Mouse (Mus musculus) hindbrain, embryonic 15.5 days (tissue): Measurements from ENCODE around the gene Eif1b. TPM values are rescaled to one million over a fixed set of nuclear protein-coding genes. Genes with fewer than 3 reads are reported as not detected.

Experiments used
- ATAC-seq: fragments of 200-750 bp; cut with Nextera tagmentation; 2 replicates; pipeline ENCODE4 v1.8.0; 2017; ENCODE audit warnings: low read depth, moderate number of reproducible peaks, moderate TSS enrichment; ENCODE audit not compliant: low FRiP score
- H3K27ac ChIP-seq: fragments of 300-500 bp; sonication (generic); replicated peaks from 2 replicates; pipeline ENCODE4 v1.5.1; 2015; ENCODE audit warnings: mild to moderate bottlenecking, inconsistent platforms
- H3K27me3 ChIP-seq: fragments of 300-500 bp; sonication (generic); 2 replicates; pipeline ENCODE4 v1.6.1; 2015; ENCODE audit warnings: control low read depth, inconsistent platforms
- H3K36me3 ChIP-seq: fragments of 300-500 bp; sonication (generic); 2 replicates; pipeline ENCODE4 v1.6.1; 2015; ENCODE audit warnings: control low read depth, inconsistent platforms
- H3K4me1 ChIP-seq: fragments of 300-500 bp; sonication (generic); replicated peaks from 2 replicates; pipeline ENCODE4 v1.6.1; 2015; ENCODE audit warnings: control low read depth, inconsistent platforms
- H3K4me2 ChIP-seq: fragments of 300-500 bp; sonication (generic); 2 replicates; pipeline ENCODE4 v1.6.1; 2015; ENCODE audit warnings: moderate library complexity, mild to moderate bottlenecking, inconsistent platforms
- H3K4me3 ChIP-seq: fragments of 300-500 bp; sonication (generic); 2 replicates; pipeline ENCODE4 v1.5.1; 2015; ENCODE audit warnings: mild to moderate bottlenecking, inconsistent platforms
- H3K9ac ChIP-seq: fragments of 300-500 bp; sonication (generic); 2 replicates; pipeline ENCODE4 v1.6.1; 2015; ENCODE audit warnings: inconsistent platforms
- H3K9me3 ChIP-seq: fragments of 300-500 bp; sonication (generic); 2 replicates; pipeline ENCODE4 v1.6.1; 2016; ENCODE audit warnings: control low read depth, inconsistent platforms
- whole genome bisulfite sequencing: fragments of 180-500 bp; shearing (Covaris S2); methylation state at CpG from one replicate; pipeline ENCODE4 v1.1.7; 2015; 5-methylcytosine and 5-hydroxymethylcytosine counted together
- polyA plus RNA-seq: library from polyadenylated mRNA; unstranded; fragments of >200 nt; fragmentation: Nextera tagmentation; extraction: Ambion mirVana; gene quantifications from 2 replicates; pipeline ENCODE4 v1.2.1, GENCODE M21; 2015

Eif1b gene
- polyA plus RNA-seq, 1 experiment from 2014 or later: 285 TPM

GRCm38 (mm10) chr9:120493781-120494180 is 1.7 kb downstream of the Eif1b start:
- peak overlapping the region; percentile 98 for H3K4me3 ChIP-seq
- WGBS: 73% methylated on average over 12 of the region's 12 CpGs
- H3K27ac ChIP-seq: no peak overlapping the region

GRCm38 (mm10) chr9:120496691-120497090 is 4.7 kb downstream of the Eif1b start:
- Histone ChIP-seq H3K27me3 (no peaks in the 10 kb centered on the region), H3K27ac (no peak overlapping the region), H3K4me1 (peaks cover 12% of the 10 kb centered on the region), H3K36me3 (peaks cover 22% of the 10 kb centered on the region), H3K4me2 (no peak overlapping the region), H3K4me3 (no peak overlapping the region), H3K9ac (no peak overlapping the region), H3K9me3 (no peaks in the 10 kb centered on the region)
- 4% methylated on average over 3 of the region's 3 CpGs for WGBS
- ATAC-seq: 0 out of 2 replicates have a peak, but pooled peaks have one; percentile 35

More at GRCm38 (mm10) chr9:120493781-120494180, 1.7 kb downstream of the Eif1b start:
- H3K9ac ChIP-seq: peak overlapping the region; percentile 99
- peak overlapping the region; percentile 71 for H3K4me2 ChIP-seq
- peaks cover 12% of the 10 kb centered on the region for H3K4me1 ChIP-seq
- no peaks in the 10 kb centered on the region for H3K27me3 ChIP-seq
- ATAC-seq: no peak
- peaks cover 22% of the 10 kb centered on the region for H3K36me3 ChIP-seq
- H3K9me3 ChIP-seq: no peaks in the 10 kb centered on the region

GRCm38 (mm10) chr9:120497983-120498382 is 6.0 kb downstream of the Eif1b start:
- ATAC-seq: no peak
- no peak overlapping the region for H3K9ac ChIP-seq
- no peak overlapping the region for H3K27ac ChIP-seq
- H3K4me3 ChIP-seq: no peak overlapping the region
- peaks cover 22% of the 10 kb centered on the region for H3K36me3 ChIP-seq
- H3K9me3 ChIP-seq: no peaks in the 10 kb centered on the region
- H3K27me3 ChIP-seq: no peaks in the 10 kb centered on the region
- H3K4me2 ChIP-seq: no peak overlapping the region
- H3K4me1 ChIP-seq: peaks cover 12% of the 10 kb centered on the region
- 90% methylated on average over 5 of the region's 5 CpGs for WGBS

- Histone ChIP-seq H3K9ac (no peak overlapping the region), H3K27ac (no peak overlapping the region), H3K4me1 (no peaks in the 10 kb centered on the region), H3K36me3 (no peaks in the 10 kb centered on the region), H3K9me3 (no peaks in the 10 kb centered on the region), H3K4me2 (no peak overlapping the region), H3K4me3 (no peak overlapping the region), H3K27me3 (no peaks in the 10 kb centered on the region)
- peak; percentile 16; the same call in 1 of the 2 replicates for ATAC-seq
- 41% methylated on average over 10 of the region's 10 CpGs for WGBS
Measured at GRCm38 (mm10) chr9:120501191-120501902, 9.3 kb downstream of the Eif1b start.

GRCm38 (mm10) chr9:120502013-120502412 is 10.0 kb downstream of the Eif1b start:
- Histone ChIP-seq H3K4me2 (no peak overlapping the region), H3K9me3 (no peaks in the 10 kb centered on the region), H3K4me1 (no peaks in the 10 kb centered on the region), H3K27ac (no peak overlapping the region), H3K36me3 (no peaks in the 10 kb centered on the region), H3K9ac (no peak overlapping the region), H3K27me3 (no peaks in the 10 kb centered on the region), H3K4me3 (no peak overlapping the region)
- ATAC-seq: peak; percentile 27; the same call in 1 of the 2 replicates
- WGBS: 8% methylated on average over 8 of the region's 8 CpGs

- ATAC-seq: no peak
- WGBS: 80% methylated on average over 2 of the region's 2 CpGs
Measured at GRCm38 (mm10) chr9:120504423-120504822, 12.4 kb downstream of the Eif1b start.

GRCm38 (mm10) chr9:120511781-120512180 is 19.7 kb downstream of the Eif1b start:
- no peaks in the 10 kb centered on the region for H3K9me3 ChIP-seq
- H3K27me3 ChIP-seq: no peaks in the 10 kb centered on the region
- no peak overlapping the region for H3K9ac ChIP-seq
- no peak overlapping the region for H3K4me2 ChIP-seq
- H3K27ac ChIP-seq: no peak overlapping the region
- ATAC-seq: no peak
- H3K4me1 ChIP-seq: no peaks in the 10 kb centered on the region
- WGBS: 78% methylated on average over 3 of the region's 3 CpGs
- no peak overlapping the region for H3K4me3 ChIP-seq
- no peaks in the 10 kb centered on the region for H3K36me3 ChIP-seq

More at GRCm38 (mm10) chr9:120504423-120504822, 12.4 kb downstream of the Eif1b start:
- Histone ChIP-seq H3K4me3 (no peak overlapping the region), H3K9me3 (no peaks in the 10 kb centered on the region), H3K4me2 (no peak overlapping the region), H3K27me3 (no peaks in the 10 kb centered on the region), H3K9ac (no peak overlapping the region), H3K27ac (no peak overlapping the region), H3K36me3 (no peaks in the 10 kb centered on the region), H3K4me1 (no peaks in the 10 kb centered on the region)

GRCm38 (mm10) chr9:120516720-120517119 is 24.7 kb downstream of the Eif1b start:
- Histone ChIP-seq H3K4me1 (no peaks in the 10 kb centered on the region; the same call in 1 of the 2 replicates), H3K4me2 (no peak overlapping the region), H3K27me3 (no peaks in the 10 kb centered on the region), H3K9me3 (no peaks in the 10 kb centered on the region), H3K36me3 (no peaks in the 10 kb centered on the region), H3K9ac (no peak overlapping the region), H3K4me3 (no peak overlapping the region), H3K27ac (no peak overlapping the region)
- no peak for ATAC-seq
- 82% methylated on average over 8 of the region's 8 CpGs for WGBS

- Histone ChIP-seq H3K4me3 (no peak overlapping the region), H3K9ac (no peak overlapping the region), H3K4me1 (no peaks in the 10 kb centered on the region; the same call in 1 of the 2 replicates), H3K4me2 (no peak overlapping the region), H3K27ac (no peak overlapping the region), H3K27me3 (no peaks in the 10 kb centered on the region), H3K9me3 (no peaks in the 10 kb centered on the region), H3K36me3 (no peaks in the 10 kb centered on the region)
- 84% methylated on average over 3 of the region's 3 CpGs for WGBS
- no peak for ATAC-seq
Measured at GRCm38 (mm10) chr9:120518946-120519345, 26.9 kb downstream of the Eif1b start.

- no peaks in the 10 kb centered on the region; the same call in 1 of the 2 replicates for H3K4me1 ChIP-seq
- H3K27ac ChIP-seq: no peak overlapping the region
- 37% methylated on average over 19 of the region's 19 CpGs for WGBS
- no peak overlapping the region for H3K9ac ChIP-seq
- H3K4me3 ChIP-seq: no peak overlapping the region
- no peaks in the 10 kb centered on the region for H3K36me3 ChIP-seq
- H3K27me3 ChIP-seq: no peaks in the 10 kb centered on the region
- peak overlapping the region; percentile 20; the same call in 1 of the 2 replicates for H3K4me2 ChIP-seq
- H3K9me3 ChIP-seq: no peaks in the 10 kb centered on the region
- ATAC-seq: no peak
Measured at GRCm38 (mm10) chr9:120519469-120520125, 27.6 kb downstream of the Eif1b start.

GRCm38 (mm10) chr9:120521161-120521560 is 29.1 kb downstream of the Eif1b start:
- Histone ChIP-seq H3K9me3 (no peaks in the 10 kb centered on the region), H3K27ac (no peak overlapping the region), H3K4me1 (no peaks in the 10 kb centered on the region; the same call in 1 of the 2 replicates), H3K4me2 (no peak overlapping the region), H3K27me3 (no peaks in the 10 kb centered on the region), H3K36me3 (no peaks in the 10 kb centered on the region), H3K9ac (no peak overlapping the region), H3K4me3 (no peak overlapping the region)
- ATAC-seq: no peak
- 89% methylated on average over 1 of the region's 1 CpGs for WGBS

GRCm38 (mm10) chr9:120527270-120527669 is 35.2 kb downstream of the Eif1b start:
- Histone ChIP-seq H3K9me3 (no peaks in the 10 kb centered on the region), H3K4me2 (no peak overlapping the region), H3K27me3 (no peaks in the 10 kb centered on the region), H3K9ac (no peak overlapping the region), H3K4me1 (no peaks in the 10 kb centered on the region), H3K36me3 (no peaks in the 10 kb centered on the region), H3K27ac (no peak overlapping the region), H3K4me3 (no peak overlapping the region)
- WGBS: 43% methylated on average over 4 of the region's 4 CpGs
- ATAC-seq: no peak
